Mouse (Mus musculus) myocyte (in vitro differentiated cells): Measurements from ENCODE around the gene Tspyl4. TPM values are rescaled to one million over a fixed set of nuclear protein-coding genes. Genes with fewer than 3 reads are reported as not detected.

Experiments used
- H3K27me3 ChIP-seq: one replicate; pipeline ENCODE4 v1.6.1; 2011; ENCODE audit not compliant: control insufficient read depth, insufficient read depth, insufficient read length
- H3K36me3 ChIP-seq: one replicate; pipeline ENCODE4 v1.6.1; 2011; ENCODE audit not compliant: control insufficient read depth, insufficient read depth
- H3K4me2 ChIP-seq: one replicate; pipeline ENCODE4 v1.6.1; 2011; ENCODE audit warnings: low read depth, control low read depth
- H3K4me3 ChIP-seq: one replicate; pipeline ENCODE4 v1.5.1; 2011; ENCODE audit warnings: mild to moderate bottlenecking, control low read depth, moderate library complexity
- H3K79me2 ChIP-seq: one replicate; pipeline ENCODE4 v1.6.1; 2011; ENCODE audit not compliant: control insufficient read depth, insufficient read depth
- H3ac ChIP-seq: one replicate; pipeline ENCODE4 v1.6.1; 2011; ENCODE audit not compliant: control insufficient read depth, insufficient read length
- CEBPB ChIP-seq: IDR thresholded peaks from 2 replicates; pipeline ENCODE4 v1.6.1; 2011; ENCODE audit warnings: mild to moderate bottlenecking, moderate library complexity; ENCODE audit not compliant: poor library complexity, insufficient read depth, severe bottlenecking
- E2F4 ChIP-seq: IDR thresholded peaks from one replicate; pipeline ENCODE4 v1.6.1; 2011; ENCODE audit warnings: mild to moderate bottlenecking, control low read depth, moderate library complexity; ENCODE audit not compliant: insufficient read depth
- MAX ChIP-seq: IDR thresholded peaks from one replicate; pipeline ENCODE4 v1.6.1; 2011; ENCODE audit warnings: low read depth, mild to moderate bottlenecking, control low read depth
- MYOD1 ChIP-seq, 3 experiments: IDR thresholded peaks; one replicate each; pipeline ENCODE4 v1.6.1; 2011; ENCODE audit warnings: control low read depth in 2 of 3, low read depth in 2 of 3, mild to moderate bottlenecking in 2 of 3, moderate library complexity in 1 of 3; ENCODE audit not compliant: insufficient read length in 2 of 3, control insufficient read depth in 1 of 3
- MYOG ChIP-seq, 3 experiments: IDR thresholded peaks; one replicate each; pipeline ENCODE4 v1.6.1; 2011; ENCODE audit warnings: control low read depth in 2 of 3, low read depth in 2 of 3, mild to moderate bottlenecking in 2 of 3; ENCODE audit not compliant: insufficient read length in 2 of 3, control insufficient read depth in 1 of 3, insufficient read depth in 1 of 3
- POLR2A ChIP-seq: IDR thresholded peaks from one replicate; pipeline ENCODE4 v1.6.1; 2011; ENCODE audit warnings: low read depth, mild to moderate bottlenecking, control low read depth, moderate library complexity; ENCODE audit not compliant: insufficient read length
- POLR2AphosphoS2 ChIP-seq: IDR thresholded peaks from one replicate; pipeline ENCODE4 v1.6.1; 2011; ENCODE audit warnings: low read depth, control low read depth; ENCODE audit not compliant: insufficient read length
- REST ChIP-seq: IDR thresholded peaks from one replicate; pipeline ENCODE4 v1.6.1; 2011; ENCODE audit warnings: mild to moderate bottlenecking, control low read depth, moderate library complexity; ENCODE audit not compliant: insufficient read depth, insufficient read length
- SRF ChIP-seq: IDR thresholded peaks from one replicate; pipeline ENCODE4 v1.6.1; 2011; ENCODE audit warnings: low read depth; ENCODE audit not compliant: control insufficient read depth, insufficient read length
- TCF12 ChIP-seq: IDR thresholded peaks from one replicate; pipeline ENCODE4 v1.6.1; 2011; ENCODE audit warnings: mild to moderate bottlenecking, control low read depth; ENCODE audit not compliant: poor library complexity, insufficient read depth, severe bottlenecking
- TCF3 ChIP-seq: IDR thresholded peaks from one replicate; pipeline ENCODE4 v1.6.1; 2011; ENCODE audit warnings: low read depth, control low read depth; ENCODE audit not compliant: insufficient read length
- USF1 ChIP-seq: IDR thresholded peaks from one replicate; pipeline ENCODE4 v1.6.1; 2011; ENCODE audit warnings: low read depth, mild to moderate bottlenecking, control low read depth, moderate library complexity
- polyA plus RNA-seq: library from polyadenylated mRNA; unstranded; fragments of >200 nt; fragmentation: generic; extraction: Trizol; gene quantifications from one replicate; pipeline ENCODE4 v1.2.1, GENCODE M21; 2012; ENCODE audit warnings: missing spikeins

Tspyl4 gene
- polyA plus RNA-seq, 1 experiment = 6.0 TPM

DNA sequence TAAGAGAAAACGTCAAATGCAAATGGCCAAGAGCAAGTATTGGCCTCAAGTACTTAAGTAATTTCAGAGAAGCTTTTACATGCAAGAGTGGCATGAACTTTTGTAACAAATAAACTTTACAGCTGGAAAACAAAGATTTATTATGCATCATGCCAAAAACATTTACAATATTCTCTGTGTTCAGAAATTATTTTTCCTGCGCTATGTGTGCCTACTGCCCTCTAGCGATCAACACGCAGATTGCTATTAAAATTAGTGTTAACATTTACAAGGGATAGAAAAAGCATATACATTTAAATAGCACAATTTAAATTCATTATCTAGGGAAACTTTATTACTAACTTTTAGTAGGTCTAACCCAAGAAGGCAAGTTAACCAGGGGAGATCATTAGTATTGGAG is 29.5 kb downstream of the Tspyl4 start:
- Histone ChIP-seq H3ac (no peak overlapping the region), H3K4me3 (no peak overlapping the region), H3K36me3 (no peaks in the 10 kb centered on the region), H3K79me2 (no peaks in the 10 kb centered on the region), H3K4me2 (no peak overlapping the region), H3K27me3 (no peaks in the 10 kb centered on the region)
- TF ChIP-seq E2F4 = no peak
- no peak for TF ChIP-seq TCF3
- TF ChIP-seq MYOD1 (IDR thresholded peaks at IDR 0.05; ENCODE audit: control insufficient read depth in 1 of 3, insufficient read length in 2 of 3, low read depth in 2 of 3) = no peak
- TF ChIP-seq TCF12 = no peak
- TF ChIP-seq REST = no peak
- no peak for TF ChIP-seq POLR2A
- no peak for TF ChIP-seq MAX
- TF ChIP-seq CEBPB = no peak
- TF ChIP-seq SRF = no peak
- TF ChIP-seq USF1 = no peak
- no peak for TF ChIP-seq POLR2AphosphoS2
- TF ChIP-seq MYOG (IDR thresholded peaks at IDR 0.05; ENCODE audit: control insufficient read depth in 1 of 3, insufficient read depth in 1 of 3, insufficient read length in 2 of 3, low read depth in 2 of 3) = no peak

DNA sequence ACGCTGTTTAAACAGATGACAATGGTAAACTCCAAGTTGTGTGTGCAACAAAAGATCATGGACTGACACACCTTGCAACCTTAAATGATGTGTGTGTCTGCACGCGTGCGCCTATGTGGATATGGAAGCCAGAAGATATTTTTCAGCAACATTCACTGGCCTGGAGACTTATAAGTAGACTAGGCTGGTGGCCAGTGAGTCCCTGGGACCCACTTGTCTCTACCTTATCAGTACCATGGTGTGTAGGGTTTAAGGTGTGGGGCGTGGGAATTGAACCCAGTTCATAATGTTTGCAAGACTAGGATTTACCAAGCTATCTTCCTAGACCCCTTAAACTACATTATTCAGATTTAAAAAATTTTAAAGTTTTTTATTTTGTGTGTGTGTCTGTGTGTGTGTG is 29.9 kb downstream of the Tspyl4 start:
- TF ChIP-seq E2F4 (no peak), POLR2AphosphoS2 (no peak), USF1 (no peak), POLR2A (no peak), TCF12 (no peak), REST (no peak), MYOG (IDR thresholded peaks at IDR 0.05; ENCODE audit: control insufficient read depth in 1 of 3, insufficient read depth in 1 of 3, insufficient read length in 2 of 3, low read depth in 2 of 3) (no peak), CEBPB (no peak), MAX (no peak), TCF3 (no peak), SRF (no peak), MYOD1 (IDR thresholded peaks at IDR 0.05; ENCODE audit: control insufficient read depth in 1 of 3, insufficient read length in 2 of 3, low read depth in 2 of 3) (no peak)
- H3K79me2 ChIP-seq = no peaks in the 10 kb centered on the region

DNA sequence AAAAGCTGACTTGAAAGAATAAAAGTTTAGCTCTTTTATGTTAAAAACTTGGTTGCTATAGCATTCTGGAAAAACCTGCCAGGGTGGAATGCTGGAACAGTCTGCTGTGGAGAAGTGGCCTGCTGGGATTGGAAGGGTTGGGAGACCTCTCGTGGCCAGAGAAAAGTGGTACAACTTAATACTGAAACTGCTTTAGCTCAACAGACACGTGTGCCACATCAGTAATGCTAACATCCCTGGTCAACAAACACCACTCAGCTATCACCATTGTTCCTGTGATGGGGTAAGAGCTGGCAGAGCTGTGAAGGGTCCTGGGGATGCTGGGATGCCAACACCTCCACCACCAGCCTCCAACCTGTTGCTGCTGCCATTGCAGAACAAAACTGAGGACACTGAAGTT is 31.1 kb downstream of the Tspyl4 start:
- H3K4me2 ChIP-seq = no peak overlapping the region
- no peaks in the 10 kb centered on the region for H3K36me3 ChIP-seq
- TF ChIP-seq E2F4 = no peak
- H3K79me2 ChIP-seq = no peaks in the 10 kb centered on the region
- no peaks in the 10 kb centered on the region for H3K27me3 ChIP-seq
- H3ac ChIP-seq = no peak overlapping the region
- H3K4me3 ChIP-seq = no peak overlapping the region

More for the DNA sequence above, 29.9 kb downstream of the Tspyl4 start:
- H3K36me3 ChIP-seq = no peaks in the 10 kb centered on the region
- no peak overlapping the region for H3ac ChIP-seq
- H3K4me2 ChIP-seq = no peak overlapping the region
- no peaks in the 10 kb centered on the region for H3K27me3 ChIP-seq
- no peak overlapping the region for H3K4me3 ChIP-seq

DNA sequence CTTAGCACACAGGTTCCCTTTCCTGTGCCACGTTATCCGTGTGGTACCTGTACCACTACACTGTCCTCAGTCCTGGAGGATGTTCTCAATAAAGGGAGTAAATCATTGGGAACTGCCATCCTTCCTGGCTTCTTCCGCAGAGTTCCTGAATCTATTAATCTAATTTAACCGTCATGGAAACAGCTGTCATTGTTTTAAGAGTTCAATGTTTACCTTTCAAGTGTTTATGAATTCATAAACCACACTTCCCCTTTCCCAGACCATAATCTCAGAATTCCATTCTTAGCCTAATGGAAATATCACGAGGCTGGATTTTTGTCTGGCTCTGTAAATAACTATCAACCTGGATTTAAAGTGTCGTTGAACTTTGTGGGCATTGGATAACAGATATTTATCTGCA is 43.8 kb downstream of the Tspyl4 start:
- H3K36me3 ChIP-seq = no peaks in the 10 kb centered on the region
- no peaks in the 10 kb centered on the region for H3K79me2 ChIP-seq
- H3K4me3 ChIP-seq = no peak overlapping the region
- TF ChIP-seq REST (no peak), POLR2A (no peak), POLR2AphosphoS2 (no peak), SRF (no peak), CEBPB (no peak), TCF12 (no peak)
- H3ac ChIP-seq = no peak overlapping the region
- H3K4me2 ChIP-seq = no peak overlapping the region
- no peaks in the 10 kb centered on the region for H3K27me3 ChIP-seq

DNA sequence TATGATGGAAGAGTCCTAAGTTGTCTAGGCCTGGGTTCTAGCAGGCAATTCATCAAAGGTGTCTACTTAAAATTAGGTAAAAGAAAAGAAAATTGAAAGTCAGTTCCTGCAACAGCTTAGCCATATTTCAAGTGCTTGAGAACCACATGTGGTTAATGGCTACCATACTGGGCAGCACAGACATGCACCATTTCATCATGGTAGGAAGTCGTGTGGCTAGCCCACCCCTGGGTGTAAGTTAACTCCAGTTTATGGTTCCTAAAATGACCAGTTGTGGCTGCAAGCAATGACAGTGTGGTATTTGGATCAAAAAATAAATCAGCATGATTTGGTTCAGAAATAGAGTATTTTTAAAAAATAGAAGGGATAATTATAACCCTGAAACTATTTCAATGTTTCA is 44.6 kb downstream of the Tspyl4 start:
- no peak for TF ChIP-seq SRF
- TF ChIP-seq CEBPB = no peak
- TF ChIP-seq MYOG (IDR thresholded peaks at IDR 0.05; ENCODE audit: control insufficient read depth in 1 of 3, insufficient read depth in 1 of 3, insufficient read length in 2 of 3, low read depth in 2 of 3) = no peak
- no peak for TF ChIP-seq TCF3
- no peak for TF ChIP-seq MAX
- TF ChIP-seq USF1 = no peak
- no peak for TF ChIP-seq POLR2A
- no peak for TF ChIP-seq TCF12
- no peak for TF ChIP-seq MYOD1 (IDR thresholded peaks at IDR 0.05; ENCODE audit: control insufficient read depth in 1 of 3, insufficient read length in 2 of 3, low read depth in 2 of 3)
- no peak for TF ChIP-seq E2F4
- TF ChIP-seq POLR2AphosphoS2 = no peak
- no peak for TF ChIP-seq REST
- H3K27me3 ChIP-seq = no peaks in the 10 kb centered on the region
- no peaks in the 10 kb centered on the region for H3K79me2 ChIP-seq
- H3K4me3 ChIP-seq = no peak overlapping the region
- H3K36me3 ChIP-seq = peaks cover 4% of the 10 kb centered on the region
- H3K4me2 ChIP-seq = no peak overlapping the region
- H3ac ChIP-seq = no peak overlapping the region

Other genes starting within 250 kb of the Tspyl4 start
- 0.08 TPM for gene Calhm5, start 200.9 kb upstream of the Tspyl4 start, polyA plus RNA-seq
- 0.05 TPM for gene Calhm6, start 169.5 kb upstream of the Tspyl4 start, polyA plus RNA-seq
- gene Dse, start 89.7 kb upstream of the Tspyl4 start, polyA plus RNA-seq = 7.6 TPM
- 26.4 TPM for gene Tspyl1, start 15.3 kb upstream of the Tspyl4 start, polyA plus RNA-seq
- gene Col10a1, start 92.5 kb downstream of the Tspyl4 start, polyA plus RNA-seq = 0.08 TPM
- gene Nt5dc1, start 121.1 kb downstream of the Tspyl4 start, polyA plus RNA-seq = 4.0 TPM
- gene Frk, start 186.0 kb downstream of the Tspyl4 start, polyA plus RNA-seq = 0.90 TPM